Mouse (Mus musculus): ENCODE results near the gene BC035947.

- TF ChIP-seq CTCF (IDR thresholded peaks at IDR 0.05; ENCODE audit: low read depth, low read length) (no peak), POLR2A (IDR thresholded peaks at IDR 0.05; ENCODE audit: extremely low read depth, insufficient read depth, low read length) (no peak)
Observed at GRCm38 (mm10) chr1:78528356-78528755, 16.4 kb upstream of the BC035947 start.
